Mouse (Mus musculus) cerebellum, adult 2 months (tissue): ENCODE results near the gene Prr15l.

ENCODE experiments used
- CTCF ChIP-seq: fragments of 200-500 bp; IDR thresholded peaks from 2 replicates; pipeline ENCODE4 v1.5.1; 2011; ENCODE audit warnings: low read depth, mild to moderate bottlenecking, control low read depth, low read length, moderate library complexity, borderline replicate concordance; ENCODE audit not compliant: insufficient read depth
- POLR2A ChIP-seq: fragments of 200-500 bp; IDR thresholded peaks from 2 replicates; pipeline ENCODE4 v1.6.1; 2011; ENCODE audit warnings: low read length, control low read depth, borderline replicate concordance; ENCODE audit not compliant: insufficient read depth

- TF ChIP-seq CTCF (no peak), POLR2A (no peak)
These were observed 28.2 kb upstream of the Prr15l start for GRCm38 (mm10) chr11:96899449-96900306.
